Mouse (Mus musculus): Measurements from ENCODE around the gene Zfpm1.

DNA sequence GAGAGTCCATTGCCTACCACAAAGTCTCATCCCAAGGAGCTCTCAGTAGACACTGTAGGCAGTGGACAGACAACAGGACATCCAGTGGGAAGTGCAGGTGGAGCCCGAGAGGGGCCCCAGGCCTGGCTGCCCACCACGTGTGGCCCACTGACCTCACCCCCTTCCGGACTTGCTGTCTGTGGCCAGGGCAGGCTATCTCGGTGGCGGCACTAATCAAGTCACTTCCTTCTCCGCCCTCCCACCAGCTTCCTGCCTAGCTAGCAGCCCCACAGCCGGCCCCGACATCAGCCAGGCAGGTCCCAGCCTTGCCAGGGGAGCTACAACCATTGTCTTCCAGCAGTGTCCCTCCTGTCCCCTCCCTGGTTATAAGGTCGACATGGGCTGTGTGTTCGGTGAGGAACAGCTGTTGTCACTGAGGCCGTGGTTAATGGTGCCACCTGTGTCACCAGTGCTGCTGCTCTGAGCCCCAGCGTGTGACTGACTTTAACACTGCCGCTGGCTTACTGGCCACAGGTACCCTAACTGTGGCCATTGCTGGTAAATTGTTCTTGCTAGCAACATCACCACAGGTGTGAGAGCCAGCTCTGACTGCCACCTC, 33.1 kb downstream of the Zfpm1 start:
- no peak for TF ChIP-seq CTCF (IDR thresholded peaks at IDR 0.05; ENCODE audit: insufficient read depth, low read depth, low read length)
- TF ChIP-seq POLR2A (IDR thresholded peaks at IDR 0.05; ENCODE audit: insufficient read depth, low read depth, low read length), result no peak

All from olfactory bulb, adult 2 months (tissue).